Mouse (Mus musculus): ENCODE measurements around the gene Tkt. TPM values are rescaled to one million over a fixed set of nuclear protein-coding genes. Genes with fewer than 3 reads are reported as not detected.
"Not testable (repeated sequence)": the region's sequence is repeated elsewhere in the genome, so short reads cannot be mapped to it uniquely, and the experiment has no call there.

The Tkt gene
- polyA plus RNA-seq, 1 experiment = 219 TPM

DNA sequence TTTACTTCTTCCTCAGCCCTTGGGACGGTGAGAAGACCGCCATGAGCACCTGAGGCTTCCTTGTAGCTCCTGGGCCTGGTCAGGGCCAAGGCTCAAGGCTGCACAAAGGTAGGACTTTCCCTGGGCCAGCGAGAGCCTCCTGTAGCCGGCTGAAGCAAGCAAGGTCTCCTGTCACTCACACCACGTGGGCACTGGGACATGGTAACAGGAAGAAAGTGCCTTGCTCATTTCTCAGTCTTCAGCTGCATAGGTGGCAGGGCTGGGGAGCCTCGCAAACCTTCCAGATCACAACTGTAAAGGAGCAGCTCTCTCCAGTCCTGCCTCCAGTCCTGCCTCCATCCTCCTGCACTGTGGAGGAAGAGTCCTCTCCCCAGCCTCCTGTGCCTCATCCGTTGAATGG is 27.6 kb downstream of the Tkt start:
- peaks cover 8% of the 10 kb centered on the region for H3K4me1 ChIP-seq (ENCODE audit: control insufficient read depth, insufficient read depth, low read length)

DNA sequence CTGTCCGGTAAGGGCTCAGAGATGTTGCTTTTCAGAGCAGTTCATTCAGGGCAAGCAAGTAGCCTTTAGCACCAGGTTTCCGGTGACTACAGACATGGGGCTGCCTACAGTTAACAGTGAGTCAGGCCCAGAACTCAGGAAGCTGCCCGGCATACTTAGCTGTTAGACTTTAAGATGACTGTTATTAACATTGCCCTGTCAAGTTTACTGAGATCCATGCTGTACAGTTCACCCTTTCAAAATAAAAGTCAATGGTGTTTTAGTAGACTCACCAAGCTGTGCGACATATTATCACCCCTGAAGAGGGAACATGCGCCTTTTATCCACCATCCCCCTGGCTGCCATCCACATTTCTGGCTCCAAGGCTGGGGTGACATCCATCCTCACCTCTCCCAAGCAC is 28.1 kb downstream of the Tkt start:
- H3K27ac ChIP-seq (ENCODE audit: insufficient read depth, low read depth, low read length) = no peak overlapping the region
- no peak for TF ChIP-seq CTCF (IDR thresholded peaks at IDR 0.05; ENCODE audit: insufficient read depth, low read depth, low read length)
- H3K4me3 ChIP-seq (ENCODE audit: insufficient read depth, low read depth, low read length) = no peak overlapping the region
- 58% methylated on average over 5 of the region's 5 CpGs for WGBS
- peaks cover 8% of the 10 kb centered on the region for H3K4me1 ChIP-seq (ENCODE audit: control insufficient read depth, insufficient read depth, low read length)

More for the DNA sequence above, 27.6 kb downstream of the Tkt start:
- no peak overlapping the region for H3K4me3 ChIP-seq (ENCODE audit: insufficient read depth, low read depth, low read length)
- 76% methylated on average over 7 of the region's 7 CpGs for WGBS
- no peak for TF ChIP-seq POLR2A (IDR thresholded peaks at IDR 0.05; ENCODE audit: insufficient read depth, low read depth, low read length)
- no peak for TF ChIP-seq CTCF (IDR thresholded peaks at IDR 0.05; ENCODE audit: insufficient read depth, low read depth, low read length)
- no peak overlapping the region for H3K27ac ChIP-seq (ENCODE audit: insufficient read depth, low read depth, low read length)

DNA sequence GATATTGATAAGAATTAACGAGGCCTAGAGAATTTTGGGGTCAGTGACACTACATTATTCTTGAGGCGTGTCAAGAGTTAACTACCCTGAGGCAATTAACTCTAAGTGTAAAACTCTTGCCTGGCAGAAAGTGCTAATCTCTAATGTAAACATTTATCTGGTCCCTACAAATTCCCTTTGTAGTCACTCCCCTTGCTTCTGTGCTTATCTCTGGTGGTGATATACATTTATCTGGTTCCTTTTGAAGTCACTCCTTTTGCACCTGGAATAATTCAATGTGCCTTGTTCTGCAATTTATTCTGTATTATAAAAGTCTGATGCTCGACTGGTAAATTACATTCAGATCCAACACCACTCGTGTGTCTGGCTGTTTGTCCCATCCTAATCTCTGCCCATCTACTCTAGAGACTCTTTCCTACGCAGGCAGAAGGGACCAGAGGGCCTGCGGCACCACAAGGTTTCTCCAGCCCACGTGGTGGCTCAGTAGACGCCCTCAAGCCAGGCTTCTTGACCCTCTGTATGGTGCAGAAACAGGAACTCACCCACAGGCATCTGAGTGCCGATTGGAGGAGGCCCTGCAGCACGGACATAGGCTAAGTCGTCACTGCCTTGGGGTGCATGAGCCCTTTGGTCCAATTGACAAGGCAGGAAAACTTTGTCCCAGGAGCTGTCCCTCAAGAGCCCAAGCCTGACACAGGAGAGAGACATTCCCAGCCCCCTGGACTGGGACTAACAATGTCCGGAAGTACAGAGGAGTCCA is 29.3 kb downstream of the Tkt start:
- WGBS = 62% methylated on average over 10 of the region's 12 CpGs
- not testable (repeated sequence) for H3K4me3 ChIP-seq (ENCODE audit: insufficient read depth, low read depth, low read length); H3K27ac ChIP-seq (ENCODE audit: insufficient read depth, low read depth, low read length); H3K4me1 ChIP-seq (ENCODE audit: control insufficient read depth, insufficient read depth, low read length)

DNA sequence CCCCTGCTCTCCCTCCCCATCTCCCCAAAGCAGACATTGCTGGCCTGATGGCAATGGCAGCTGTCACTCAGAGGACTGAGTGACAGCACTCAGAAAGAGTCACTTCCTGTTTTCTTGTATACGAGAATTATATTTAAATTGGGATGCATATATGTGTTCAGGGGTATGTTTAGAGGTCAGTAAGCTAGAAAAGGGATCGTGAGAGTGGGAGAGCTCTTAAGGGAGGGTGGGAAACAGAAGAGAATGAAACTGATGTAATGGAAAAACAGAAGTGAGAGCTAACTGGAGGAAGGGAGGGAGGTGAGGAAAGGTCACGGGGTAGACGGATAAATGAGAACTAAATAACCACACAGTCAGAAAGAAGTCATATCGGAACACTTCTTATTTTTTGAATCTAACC is 31.0 kb downstream of the Tkt start:
- WGBS = 84% methylated on average over 5 of the region's 5 CpGs
- H3K4me1 ChIP-seq (ENCODE audit: control insufficient read depth, insufficient read depth, low read length) = peaks cover 8% of the 10 kb centered on the region
- H3K27ac ChIP-seq (ENCODE audit: insufficient read depth, low read depth, low read length) = no peak overlapping the region
- no peak overlapping the region for H3K4me3 ChIP-seq (ENCODE audit: insufficient read depth, low read depth, low read length)
- no peak for TF ChIP-seq CTCF (IDR thresholded peaks at IDR 0.05; ENCODE audit: insufficient read depth, low read depth, low read length)

DNA sequence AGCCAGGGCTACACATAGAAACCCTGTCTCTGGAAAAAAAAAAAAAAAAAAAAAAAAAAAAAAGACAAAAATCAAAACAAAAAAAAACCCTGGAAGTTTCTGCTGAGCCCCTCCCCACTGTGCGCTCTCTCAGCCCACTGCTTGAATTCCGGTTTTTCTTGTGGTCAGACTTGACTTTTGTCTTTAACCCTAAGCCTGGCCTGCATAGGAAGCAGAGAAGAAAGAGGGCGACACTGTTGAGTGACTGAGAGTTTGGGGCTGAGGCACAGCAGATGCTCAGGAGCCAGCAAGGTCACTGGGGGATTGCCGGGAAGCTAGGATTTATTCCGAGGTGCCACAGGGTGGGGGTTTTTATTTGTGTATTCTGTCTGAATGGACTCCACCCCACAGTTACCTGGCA is 31.7 kb downstream of the Tkt start:
- TF ChIP-seq CTCF (IDR thresholded peaks at IDR 0.05; ENCODE audit: insufficient read depth, low read depth, low read length) = no peak
- no peak for TF ChIP-seq POLR2A (IDR thresholded peaks at IDR 0.05; ENCODE audit: insufficient read depth, low read depth, low read length)
- no peak overlapping the region for H3K4me3 ChIP-seq (ENCODE audit: insufficient read depth, low read depth, low read length)
- H3K27ac ChIP-seq (ENCODE audit: insufficient read depth, low read depth, low read length) = no peak overlapping the region
- 60% methylated on average over 5 of the region's 5 CpGs for WGBS
- peaks cover 10% of the 10 kb centered on the region for H3K4me1 ChIP-seq (ENCODE audit: control insufficient read depth, insufficient read depth, low read length)

DNA sequence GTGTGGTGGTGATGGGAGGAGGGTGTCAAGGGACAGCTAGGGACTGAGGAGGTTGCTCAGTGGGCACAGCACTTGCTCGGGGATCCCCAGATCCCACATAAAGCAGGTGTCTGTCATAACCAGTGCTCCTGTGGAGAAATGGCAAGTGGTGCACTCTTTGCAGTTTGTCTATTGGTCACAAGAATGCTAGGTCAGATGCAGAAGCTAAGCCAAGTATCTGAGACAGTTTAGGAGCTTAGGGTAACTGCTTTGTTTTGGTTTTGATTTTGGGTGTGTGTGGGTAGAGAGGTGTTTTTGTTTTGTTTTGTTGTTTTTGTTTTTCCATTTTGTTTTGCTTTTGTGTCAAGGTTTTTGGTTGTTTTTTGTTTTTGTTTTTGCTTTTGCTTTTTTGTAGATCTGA is 33.1 kb downstream of the Tkt start:
- TF ChIP-seq POLR2A (IDR thresholded peaks at IDR 0.05; ENCODE audit: insufficient read depth, low read depth, low read length) = no peak
- TF ChIP-seq CTCF (IDR thresholded peaks at IDR 0.05; ENCODE audit: insufficient read depth, low read depth, low read length) = no peak
- 91% methylated on average over 1 of the region's 1 CpGs for WGBS
- Histone ChIP-seq H3K4me3 (ENCODE audit: insufficient read depth, low read depth, low read length) (no peak overlapping the region), H3K27ac (ENCODE audit: insufficient read depth, low read depth, low read length) (no peak overlapping the region), H3K4me1 (ENCODE audit: control insufficient read depth, insufficient read depth, low read length) (peaks cover 5% of the 10 kb centered on the region; the same call in 1 of the 2 replicates)

DNA sequence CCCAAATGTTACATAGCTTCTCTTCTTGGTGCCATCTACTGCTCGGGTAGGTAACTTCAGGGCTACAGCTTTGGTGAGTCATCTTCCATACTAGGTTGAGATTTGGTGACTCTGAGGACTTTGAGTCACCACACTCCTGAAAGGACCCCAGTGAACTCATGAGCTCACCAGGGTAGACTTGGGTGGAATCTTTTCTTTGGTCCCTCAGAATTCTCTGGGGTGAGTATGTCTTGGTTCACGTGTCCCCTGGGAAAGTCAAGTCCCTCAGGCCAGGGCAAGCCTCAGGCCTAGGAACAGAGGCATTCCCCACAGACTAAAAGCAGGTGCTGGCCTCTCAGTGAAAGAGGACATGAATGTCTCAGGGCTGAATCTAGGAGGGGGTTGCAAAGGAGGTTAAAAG is 35.9 kb downstream of the Tkt start:
- H3K4me3 ChIP-seq (ENCODE audit: insufficient read depth, low read depth, low read length) = no peak overlapping the region
- WGBS = 79% methylated on average over 2 of the region's 2 CpGs
- TF ChIP-seq CTCF (IDR thresholded peaks at IDR 0.05; ENCODE audit: insufficient read depth, low read depth, low read length) (no peak), POLR2A (IDR thresholded peaks at IDR 0.05; ENCODE audit: insufficient read depth, low read depth, low read length) (no peak)
- H3K27ac ChIP-seq (ENCODE audit: insufficient read depth, low read depth, low read length) = no peak overlapping the region
- peaks cover 9% of the 10 kb centered on the region for H3K4me1 ChIP-seq (ENCODE audit: control insufficient read depth, insufficient read depth, low read length)

DNA sequence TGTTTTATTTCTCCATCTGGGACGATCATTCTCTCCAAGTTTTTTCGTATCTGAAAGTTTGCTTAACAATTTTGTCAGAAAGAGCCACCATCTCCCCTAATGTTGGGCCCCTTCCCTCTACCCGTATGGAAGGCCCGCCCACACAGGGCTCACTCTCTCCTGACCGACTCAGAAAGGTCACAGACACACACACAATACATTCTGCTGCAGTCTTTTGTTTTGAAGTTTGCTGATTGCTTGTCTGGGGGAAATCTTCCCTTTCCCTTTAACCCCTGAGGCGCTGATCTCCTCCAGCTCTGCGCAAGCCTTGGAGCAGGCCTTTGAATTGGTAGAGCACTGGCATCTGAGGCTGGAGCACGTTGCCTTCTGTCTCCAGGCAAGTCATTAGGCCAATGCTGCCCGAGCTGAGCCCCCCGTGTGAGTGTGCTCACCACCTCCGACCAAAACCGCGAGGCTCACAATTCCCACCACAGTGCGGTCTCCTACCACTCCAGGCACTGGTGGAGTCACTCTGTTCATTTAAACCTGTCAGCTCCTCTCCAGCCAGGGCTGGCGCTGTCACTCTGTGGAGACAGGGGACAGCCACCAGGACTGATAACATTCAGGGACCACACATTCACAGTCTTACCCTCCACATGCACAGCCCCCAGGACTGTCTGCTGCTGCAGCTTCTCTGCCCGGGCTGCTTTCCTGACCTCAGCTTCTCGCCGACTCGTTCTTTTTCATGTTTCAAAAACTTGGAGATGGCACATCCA is 36.5 kb downstream of the Tkt start:
- no peak for TF ChIP-seq POLR2A (IDR thresholded peaks at IDR 0.05; ENCODE audit: insufficient read depth, low read depth, low read length)
- TF ChIP-seq CTCF (IDR thresholded peaks at IDR 0.05; ENCODE audit: insufficient read depth, low read depth, low read length) = no peak
- peaks cover 9% of the 10 kb centered on the region for H3K4me1 ChIP-seq (ENCODE audit: control insufficient read depth, insufficient read depth, low read length)
- no peak overlapping the region for H3K4me3 ChIP-seq (ENCODE audit: insufficient read depth, low read depth, low read length)
- no peak overlapping the region for H3K27ac ChIP-seq (ENCODE audit: insufficient read depth, low read depth, low read length)
- WGBS = 69% methylated on average over 19 of the region's 19 CpGs

DNA sequence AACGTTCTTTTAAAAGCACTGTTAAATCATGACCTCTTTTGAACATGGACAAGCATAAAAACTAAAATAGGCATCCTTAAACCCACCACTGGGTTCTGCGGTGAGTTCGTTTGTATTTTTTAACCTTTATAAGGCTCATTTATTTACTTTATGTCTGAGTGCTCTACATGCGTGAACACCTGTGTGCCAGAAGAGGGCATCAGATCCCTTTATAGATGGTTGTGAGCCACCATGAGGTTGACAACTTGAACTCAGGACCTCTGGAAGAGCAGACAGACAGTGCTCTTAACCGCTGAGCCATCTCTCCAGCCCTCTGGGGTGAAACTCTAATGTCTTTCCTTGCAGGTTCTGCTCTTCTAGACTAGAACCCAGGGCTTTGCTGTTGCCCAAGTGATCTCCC is 37.2 kb downstream of the Tkt start:
- WGBS = 94% methylated on average over 5 of the region's 5 CpGs
- Histone ChIP-seq H3K4me1 (ENCODE audit: control insufficient read depth, insufficient read depth, low read length) (peaks cover 10% of the 10 kb centered on the region), H3K4me3 (ENCODE audit: insufficient read depth, low read depth, low read length) (no peak overlapping the region), H3K27ac (ENCODE audit: insufficient read depth, low read depth, low read length) (no peak overlapping the region)
- TF ChIP-seq CTCF (IDR thresholded peaks at IDR 0.05; ENCODE audit: insufficient read depth, low read depth, low read length) (no peak), POLR2A (IDR thresholded peaks at IDR 0.05; ENCODE audit: insufficient read depth, low read depth, low read length) (no peak)

Measured in olfactory bulb, adult 2 months (tissue).